Mouse (Mus musculus) cerebellum, adult 2 months (tissue): ENCODE data around the gene Srsf5.

ENCODE experiments used
- CTCF ChIP-seq: fragments of 200-500 bp; IDR thresholded peaks from 2 replicates; pipeline ENCODE4 v1.5.1; 2011; ENCODE audit warnings: low read depth, mild to moderate bottlenecking, control low read depth, low read length, moderate library complexity, borderline replicate concordance; ENCODE audit not compliant: insufficient read depth
- POLR2A ChIP-seq: fragments of 200-500 bp; IDR thresholded peaks from 2 replicates; pipeline ENCODE4 v1.6.1; 2011; ENCODE audit warnings: low read length, control low read depth, borderline replicate concordance; ENCODE audit not compliant: insufficient read depth

- TF ChIP-seq POLR2A (no peak), CTCF (no peak)
Measured at GRCm38 (mm10) chr12:80970181-80970705, 24.9 kb downstream of the Srsf5 start.
